Mouse (Mus musculus): ENCODE data around the gene Ppp1r21.

DNA sequence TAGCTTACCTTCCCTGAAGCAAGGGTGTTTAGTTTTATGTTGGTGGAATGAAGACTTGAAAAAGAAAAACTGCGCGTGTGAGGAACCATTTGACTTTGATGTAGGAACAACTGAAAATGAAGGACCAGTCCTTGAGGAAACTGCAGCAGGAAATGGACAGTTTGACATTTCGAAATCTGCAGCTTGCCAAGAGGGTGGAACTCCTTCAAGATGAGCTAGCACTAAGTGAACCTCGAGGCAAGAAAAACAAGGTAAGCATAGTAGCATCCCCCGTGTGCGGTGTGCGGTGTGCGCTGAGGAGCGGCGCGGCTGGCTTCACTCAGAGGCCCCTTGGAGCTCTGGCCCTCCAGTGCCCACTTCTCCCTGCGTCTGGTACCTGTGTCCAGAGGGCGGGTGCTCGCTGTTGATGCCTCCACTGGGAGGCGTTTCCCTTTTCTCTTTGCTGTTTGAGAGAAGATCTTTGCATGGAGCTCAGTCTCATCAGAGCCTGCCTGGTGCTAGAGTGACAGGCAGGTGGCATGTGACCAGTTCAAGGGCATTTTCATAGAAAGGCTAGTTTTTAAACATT, 15.4 kb downstream of the Ppp1r21 start:
- TF ChIP-seq CTCF (IDR thresholded peaks at IDR 0.05; ENCODE audit: low read depth, low read length) (no peak), GATA1 (IDR thresholded peaks at IDR 0.05; ENCODE audit: borderline replicate concordance, low read length) (no peak), GATA2 (IDR thresholded peaks at IDR 0.05; ENCODE audit: borderline replicate concordance, low read depth, low read length) (no peak), TAL1 (conservative IDR thresholded peaks at IDR 0.05; ENCODE audit: low read depth, low read length) (no peak), POLR2AphosphoS5 (IDR thresholded peaks at IDR 0.05; ENCODE audit: insufficient replicate concordance, low read depth, low read length) (no peak)
